Mouse (Mus musculus) kidney, adult 2 months (tissue): ENCODE measurements around the gene Man2b2. TPM values are rescaled to one million over a fixed set of nuclear protein-coding genes. Genes with fewer than 3 reads are reported as not detected.
A peak's percentile ranks its signal among the peaks of the same experiment; 100 is the strongest.

Experiments used
- DNase-seq: peaks from one replicate; pipeline ENCODE4 v3.0.0; 2021
- H3K27ac ChIP-seq: fragments of 200-500 bp; 2 replicates; pipeline ENCODE4 v1.5.1; 2012; ENCODE audit warnings: low read depth, low read length, control low read depth, inconsistent platforms; ENCODE audit not compliant: insufficient read depth
- H3K27me3 ChIP-seq: fragments of 200-500 bp; replicated peaks from 2 replicates; pipeline ENCODE4 v1.6.1; 2012; ENCODE audit warnings: mild to moderate bottlenecking, moderate library complexity, low read length, inconsistent platforms; ENCODE audit not compliant: control insufficient read depth, insufficient read depth
- H3K36me3 ChIP-seq: fragments of 200-500 bp; 2 replicates; pipeline ENCODE4 v1.6.1; 2012; ENCODE audit warnings: mild to moderate bottlenecking, moderate library complexity, low read length, inconsistent platforms; ENCODE audit not compliant: control insufficient read depth, insufficient read depth
- H3K4me1 ChIP-seq: fragments of 200-500 bp; 2 replicates; pipeline ENCODE4 v1.6.1; 2011; ENCODE audit warnings: low read length; ENCODE audit not compliant: control insufficient read depth, insufficient read depth
- H3K4me3 ChIP-seq: fragments of 200-500 bp; 2 replicates; pipeline ENCODE4 v1.5.1; 2011; ENCODE audit warnings: mild to moderate bottlenecking, low read depth, low read length, control low read depth; ENCODE audit not compliant: insufficient read depth
- CTCF ChIP-seq: fragments of 200-500 bp; conservative IDR thresholded peaks from 2 replicates; pipeline ENCODE4 v1.5.1; 2011; ENCODE audit warnings: low read depth, mild to moderate bottlenecking, control low read depth, low read length, moderate library complexity, mixed read lengths; ENCODE audit not compliant: insufficient read depth, insufficient read length
- POLR2A ChIP-seq: fragments of 200-500 bp; IDR thresholded peaks from one replicate; pipeline ENCODE4 v1.6.1; 2011; ENCODE audit warnings: low read depth, low read length, control low read depth
- WGBS: fragments of 180-500 bp; shearing (Covaris S2); methylation state at CpG from one replicate; pipeline ENCODE4 v1.1.7; 2018; 5-methylcytosine and 5-hydroxymethylcytosine counted together
- polyA plus RNA-seq: library from polyadenylated mRNA; depleted of rRNA; stranded (reverse); fragments of >200 nt; gene quantifications from 2 replicates; pipeline ENCODE4 v1.2.3, GENCODE M21; 2012

Gene Man2b2
- polyA plus RNA-seq, 1 experiment: 97.4 TPM

- Histone ChIP-seq H3K4me3 (no peak overlapping the region), H3K36me3 (no peaks in the 10 kb centered on the region), H3K27me3 (no peaks in the 10 kb centered on the region), H3K4me1 (no peaks in the 10 kb centered on the region), H3K27ac (no peak overlapping the region)
- TF ChIP-seq CTCF (no peak), POLR2A (no peak)
- DNase-seq: no peak
- WGBS: 41% methylated on average over 4 of the region's 4 CpGs
Observed at GRCm38 (mm10) chr5:36851572-36851971, 21.1 kb upstream of the Man2b2 start.

GRCm38 (mm10) chr5:36844490-36844889 is 14.0 kb upstream of the Man2b2 start:
- WGBS: 49% methylated on average over 10 of the region's 10 CpGs
- Histone ChIP-seq H3K27ac (no peak overlapping the region), H3K36me3 (no peaks in the 10 kb centered on the region), H3K4me3 (no peak overlapping the region), H3K4me1 (no peaks in the 10 kb centered on the region), H3K27me3 (no peaks in the 10 kb centered on the region)
- TF ChIP-seq POLR2A (no peak), CTCF (no peak)
- no peak for DNase-seq

GRCm38 (mm10) chr5:36841701-36842100 is 11.2 kb upstream of the Man2b2 start:
- no peak overlapping the region for H3K27ac ChIP-seq
- no peaks in the 10 kb centered on the region for H3K27me3 ChIP-seq
- DNase-seq: no peak
- H3K4me3 ChIP-seq: no peak overlapping the region
- TF ChIP-seq CTCF (no peak), POLR2A (no peak)
- WGBS: 44% methylated on average over 1 of the region's 1 CpGs
- no peaks in the 10 kb centered on the region for H3K36me3 ChIP-seq
- no peaks in the 10 kb centered on the region for H3K4me1 ChIP-seq

- TF ChIP-seq POLR2A: no peak
- TF ChIP-seq CTCF: no peak
- DNase-seq: no peak
- no peaks in the 10 kb centered on the region for H3K27me3 ChIP-seq
- no peak overlapping the region for H3K27ac ChIP-seq
- H3K4me1 ChIP-seq: no peaks in the 10 kb centered on the region
- no peak overlapping the region for H3K4me3 ChIP-seq
- no peaks in the 10 kb centered on the region for H3K36me3 ChIP-seq
- WGBS: 80% methylated on average over 7 of the region's 7 CpGs
Observed at GRCm38 (mm10) chr5:36840092-36840491, 9.6 kb upstream of the Man2b2 start.

GRCm38 (mm10) chr5:36839602-36840001 is 9.1 kb upstream of the Man2b2 start:
- whole genome bisulfite sequencing: 76% methylated on average over 8 of the region's 8 CpGs
- Histone ChIP-seq H3K27ac (no peak overlapping the region), H3K36me3 (no peaks in the 10 kb centered on the region), H3K27me3 (no peaks in the 10 kb centered on the region), H3K4me1 (no peaks in the 10 kb centered on the region), H3K4me3 (no peak overlapping the region)
- no peak for TF ChIP-seq POLR2A
- no peak for TF ChIP-seq CTCF
- DNase-seq: no peak

- WGBS: 92% methylated on average over 2 of the region's 2 CpGs
- H3K4me3 ChIP-seq: no peak overlapping the region
- no peak for DNase-seq
- no peak overlapping the region for H3K27ac ChIP-seq
- no peaks in the 10 kb centered on the region for H3K4me1 ChIP-seq
- TF ChIP-seq CTCF: no peak
- TF ChIP-seq POLR2A: no peak
- H3K36me3 ChIP-seq: no peaks in the 10 kb centered on the region
- H3K27me3 ChIP-seq: no peaks in the 10 kb centered on the region
Observed at GRCm38 (mm10) chr5:36839032-36839431, 8.6 kb upstream of the Man2b2 start.

GRCm38 (mm10) chr5:36835933-36836332 is 5.5 kb upstream of the Man2b2 start:
- TF ChIP-seq POLR2A (no peak), CTCF (peak; percentile 92)
- Histone ChIP-seq H3K4me3 (no peak overlapping the region), H3K27me3 (no peaks in the 10 kb centered on the region), H3K27ac (no peak overlapping the region), H3K4me1 (no peaks in the 10 kb centered on the region), H3K36me3 (no peaks in the 10 kb centered on the region)
- peak; percentile 55 for DNase-seq
- WGBS: 3% methylated on average over 6 of the region's 6 CpGs

GRCm38 (mm10) chr5:36831272-36831671 is 819 bp upstream of the Man2b2 start:
- no peaks in the 10 kb centered on the region for H3K36me3 ChIP-seq
- no peak overlapping the region for H3K4me3 ChIP-seq
- TF ChIP-seq CTCF: no peak
- TF ChIP-seq POLR2A: no peak
- no peaks in the 10 kb centered on the region for H3K4me1 ChIP-seq
- H3K27ac ChIP-seq: no peak overlapping the region
- WGBS: 63% methylated on average over 7 of the region's 7 CpGs
- H3K27me3 ChIP-seq: no peaks in the 10 kb centered on the region
- DNase-seq: no peak
